Mouse (Mus musculus) G1E (cell line): Measurements from ENCODE around the gene Elovl1.

ENCODE experiments used
- CTCF ChIP-seq: IDR thresholded peaks from 2 replicates; pipeline ENCODE4 v1.5.1; 2012; ENCODE audit warnings: low read depth, low read length, inconsistent platforms, mixed read lengths
- GATA1 ChIP-seq: IDR thresholded peaks from 2 replicates; pipeline ENCODE4 v1.6.1; 2012; ENCODE audit warnings: borderline replicate concordance, low read length, inconsistent platforms, mixed read lengths
- GATA2 ChIP-seq: IDR thresholded peaks from 2 replicates; pipeline ENCODE4 v1.6.1; 2012; ENCODE audit warnings: low read depth, low read length, inconsistent platforms, borderline replicate concordance
- POLR2AphosphoS5 ChIP-seq: IDR thresholded peaks from 2 replicates; pipeline ENCODE4 v1.6.1; 2012; ENCODE audit warnings: low read depth, low read length, inconsistent platforms; ENCODE audit not compliant: insufficient replicate concordance
- TAL1 ChIP-seq: conservative IDR thresholded peaks from 2 replicates; pipeline ENCODE4 v1.6.1; 2012; ENCODE audit warnings: low read depth, low read length, inconsistent platforms, mixed read lengths

DNA sequence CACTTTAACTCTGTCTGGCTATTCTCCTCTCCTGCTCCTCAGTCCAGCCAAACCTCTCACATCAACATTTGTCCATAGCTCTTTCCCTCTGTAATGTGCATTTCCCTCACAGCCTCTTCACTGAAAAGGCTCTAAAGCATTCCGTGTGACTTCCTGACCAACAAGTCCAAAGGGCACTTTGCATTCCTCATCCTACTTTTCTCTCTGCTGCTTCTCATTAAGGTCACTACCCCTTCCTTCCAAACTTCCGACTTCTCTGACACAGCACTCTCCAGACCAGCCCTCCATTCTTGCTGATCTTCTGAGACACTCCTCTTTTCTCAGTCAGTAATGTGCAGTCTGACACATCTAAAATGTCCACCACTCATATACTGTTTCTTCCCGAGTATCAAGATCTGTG lies 31.5 kb upstream of the Elovl1 start:
- TF ChIP-seq CTCF (no peak), TAL1 (no peak), GATA1 (no peak), POLR2AphosphoS5 (no peak), GATA2 (no peak)
